Mouse (Mus musculus): Measurements from ENCODE around the gene Zfp609. TPM values are rescaled to one million over a fixed set of nuclear protein-coding genes. Genes with fewer than 3 reads are reported as not detected.
"Not testable (repeated sequence)": the region's sequence is repeated elsewhere in the genome, so short reads cannot be mapped to it uniquely, and the experiment has no call there.

Zfp609 gene
- total and polyA plus RNA-seq, 2 experiments from 2014 or later = 5.4 to 11.2 TPM

- H3K4me3 ChIP-seq (ENCODE audit: low read depth, low read length) = no peak overlapping the region
- DNase-seq (ENCODE audit: low spot score) (no peak), ATAC-seq (ENCODE audit: low FRiP score) (no peak)
- H3K4me2 ChIP-seq (ENCODE audit: low read depth, low read length, poor library complexity, severe bottlenecking) = no peak overlapping the region
- 5% methylated on average over 3 of the region's 3 CpGs for WGBS
- no peaks in the 10 kb centered on the region for H3K9me3 ChIP-seq (ENCODE audit: low read length)
- H3K27me3 ChIP-seq (ENCODE audit: insufficient read depth, low read length) = no peaks in the 10 kb centered on the region
- TF ChIP-seq CTCF (IDR thresholded peaks at IDR 0.05) = no peak
- peaks cover 49% of the 10 kb centered on the region for H3K36me3 ChIP-seq (ENCODE audit: insufficient read depth, low read length)
- no peak overlapping the region for H3K9ac ChIP-seq (replicated peaks; ENCODE audit: low read length, poor library complexity, severe bottlenecking)
- no peak overlapping the region for H3K27ac ChIP-seq (ENCODE audit: low read depth, low read length)
- H3K4me1 ChIP-seq (ENCODE audit: insufficient read depth, low read length) = no peaks in the 10 kb centered on the region
Measured at GRCm38 (mm10) chr9:65692466-65692865, 134.9 kb downstream of the Zfp609 start.

- peaks cover 39% of the 10 kb centered on the region for H3K36me3 ChIP-seq (ENCODE audit: insufficient read depth, low read length)
- H3K4me2 ChIP-seq (ENCODE audit: low read depth, low read length, poor library complexity, severe bottlenecking); ATAC-seq (ENCODE audit: low FRiP score); H3K9me3 ChIP-seq (ENCODE audit: low read length); H3K4me3 ChIP-seq (ENCODE audit: low read depth, low read length); H3K9ac ChIP-seq (replicated peaks; ENCODE audit: low read length, poor library complexity, severe bottlenecking); H3K4me1 ChIP-seq (ENCODE audit: insufficient read depth, low read length); H3K27ac ChIP-seq (ENCODE audit: low read depth, low read length); H3K27me3 ChIP-seq (ENCODE audit: insufficient read depth, low read length); DNase-seq (ENCODE audit: low spot score): not testable (repeated sequence)
- 37% methylated on average over 2 of the region's 2 CpGs for WGBS
Measured at GRCm38 (mm10) chr9:65689869-65690268, 137.5 kb downstream of the Zfp609 start.

GRCm38 (mm10) chr9:65684704-65685103 is 142.7 kb downstream of the Zfp609 start:
- Histone ChIP-seq H3K36me3 (ENCODE audit: insufficient read depth, low read length) (peaks cover 16% of the 10 kb centered on the region; the same call in 1 of the 2 replicates), H3K9me3 (ENCODE audit: low read length) (no peaks in the 10 kb centered on the region), H3K4me1 (ENCODE audit: insufficient read depth, low read length) (peaks cover 8% of the 10 kb centered on the region; the same call in 1 of the 2 replicates), H3K4me2 (ENCODE audit: low read depth, low read length, poor library complexity, severe bottlenecking) (no peak overlapping the region), H3K9ac (replicated peaks; ENCODE audit: low read length, poor library complexity, severe bottlenecking) (no peak overlapping the region), H3K27ac (ENCODE audit: low read depth, low read length) (no peak overlapping the region), H3K27me3 (ENCODE audit: insufficient read depth, low read length) (no peaks in the 10 kb centered on the region), H3K4me3 (ENCODE audit: low read depth, low read length) (no peak overlapping the region)
- DNase-seq (ENCODE audit: low spot score) (no peak), ATAC-seq (ENCODE audit: low FRiP score) (no peak)
- WGBS = 86% methylated on average over 2 of the region's 2 CpGs
- TF ChIP-seq CTCF (IDR thresholded peaks at IDR 0.05) = no peak

GRCm38 (mm10) chr9:65682994-65683393 is 144.4 kb downstream of the Zfp609 start:
- no peak overlapping the region for H3K4me2 ChIP-seq (ENCODE audit: low read depth, low read length, poor library complexity, severe bottlenecking)
- TF ChIP-seq CTCF (IDR thresholded peaks at IDR 0.05) = peak; percentile 72
- DNase-seq (ENCODE audit: low spot score) = peak; percentile 53
- no peak overlapping the region for H3K27ac ChIP-seq (ENCODE audit: low read depth, low read length)
- H3K4me1 ChIP-seq (ENCODE audit: insufficient read depth, low read length) = peaks cover 23% of the 10 kb centered on the region
- H3K27me3 ChIP-seq (ENCODE audit: insufficient read depth, low read length) = no peaks in the 10 kb centered on the region
- H3K36me3 ChIP-seq (ENCODE audit: insufficient read depth, low read length) = peaks cover 9% of the 10 kb centered on the region; the same call in 1 of the 2 replicates
- no peak for ATAC-seq (ENCODE audit: low FRiP score)
- 74% methylated on average over 1 of the region's 1 CpGs for WGBS
- no peak overlapping the region for H3K4me3 ChIP-seq (ENCODE audit: low read depth, low read length)
- H3K9me3 ChIP-seq (ENCODE audit: low read length) = no peaks in the 10 kb centered on the region
- no peak overlapping the region for H3K9ac ChIP-seq (replicated peaks; ENCODE audit: low read length, poor library complexity, severe bottlenecking)

- Histone ChIP-seq H3K36me3 (ENCODE audit: insufficient read depth, low read length) (peaks cover 3% of the 10 kb centered on the region; the same call in 1 of the 2 replicates), H3K27me3 (ENCODE audit: insufficient read depth, low read length) (no peaks in the 10 kb centered on the region), H3K27ac (ENCODE audit: low read depth, low read length) (no peak overlapping the region), H3K4me2 (ENCODE audit: low read depth, low read length, poor library complexity, severe bottlenecking) (no peak overlapping the region), H3K9ac (replicated peaks; ENCODE audit: low read length, poor library complexity, severe bottlenecking) (no peak overlapping the region), H3K9me3 (ENCODE audit: low read length) (no peaks in the 10 kb centered on the region), H3K4me1 (ENCODE audit: insufficient read depth, low read length) (peaks cover 23% of the 10 kb centered on the region), H3K4me3 (ENCODE audit: low read depth, low read length) (no peak overlapping the region)
- DNase-seq (ENCODE audit: low spot score) (no peak), ATAC-seq (ENCODE audit: low FRiP score) (no peak)
- TF ChIP-seq CTCF (IDR thresholded peaks at IDR 0.05) = no peak
- WGBS = 87% methylated on average over 3 of the region's 3 CpGs
Measured at GRCm38 (mm10) chr9:65682183-65682582, 145.2 kb downstream of the Zfp609 start.

GRCm38 (mm10) chr9:65681634-65681940 is 145.8 kb downstream of the Zfp609 start:
- ATAC-seq (ENCODE audit: low FRiP score) = no peak
- no peak for TF ChIP-seq CTCF (IDR thresholded peaks at IDR 0.05)
- H3K4me2 ChIP-seq (ENCODE audit: low read depth, low read length, poor library complexity, severe bottlenecking) = no peak overlapping the region
- H3K27ac ChIP-seq (ENCODE audit: low read depth, low read length) = no peak overlapping the region
- H3K4me3 ChIP-seq (ENCODE audit: low read depth, low read length) = no peak overlapping the region
- no peak overlapping the region for H3K9ac ChIP-seq (replicated peaks; ENCODE audit: low read length, poor library complexity, severe bottlenecking)
- H3K27me3 ChIP-seq (ENCODE audit: insufficient read depth, low read length) = no peaks in the 10 kb centered on the region
- 81% methylated on average over 2 of the region's 2 CpGs for WGBS
- H3K36me3 ChIP-seq (ENCODE audit: insufficient read depth, low read length) = peaks cover 2% of the 10 kb centered on the region; the same call in 1 of the 2 replicates
- H3K9me3 ChIP-seq (ENCODE audit: low read length) = no peaks in the 10 kb centered on the region
- H3K4me1 ChIP-seq (ENCODE audit: insufficient read depth, low read length) = peaks cover 23% of the 10 kb centered on the region
- DNase-seq (ENCODE audit: low spot score) = no peak
